Mouse (Mus musculus) embryonic facial prominence, embryonic 12.5 days (tissue): Measurements from ENCODE around the gene Satb2. TPM values are rescaled to one million over a fixed set of nuclear protein-coding genes. Genes with fewer than 3 reads are reported as not detected.

Experiments used
- ATAC-seq: fragments of 200-750 bp; cut with Nextera tagmentation; 2 replicates; pipeline ENCODE4 v1.8.0; 2017; ENCODE audit not compliant: insufficient number of reproducible peaks, insufficient read depth, low FRiP score, low TSS enrichment
- H3K27ac ChIP-seq: fragments of 300-500 bp; sonication (generic); 2 replicates; pipeline ENCODE4 v1.5.1; 2016; ENCODE audit warnings: mild to moderate bottlenecking
- H3K27me3 ChIP-seq: fragments of 300-500 bp; sonication (generic); 2 replicates; pipeline ENCODE4 v1.6.1; 2016; ENCODE audit warnings: mild to moderate bottlenecking, moderate library complexity
- H3K36me3 ChIP-seq: fragments of 300-500 bp; sonication (generic); 2 replicates; pipeline ENCODE4 v1.6.1; 2016; ENCODE audit warnings: mild to moderate bottlenecking
- H3K4me1 ChIP-seq: fragments of 300-500 bp; sonication (generic); 2 replicates; pipeline ENCODE4 v1.6.1; 2016
- H3K4me2 ChIP-seq: fragments of 300-500 bp; sonication (generic); replicated peaks from 2 replicates; pipeline ENCODE4 v1.6.1; 2016; ENCODE audit warnings: mild to moderate bottlenecking, moderate library complexity
- H3K4me3 ChIP-seq: fragments of 300-500 bp; sonication (generic); 2 replicates; pipeline ENCODE4 v1.5.1; 2016; ENCODE audit warnings: mild to moderate bottlenecking
- H3K9ac ChIP-seq: fragments of 300-500 bp; sonication (generic); 2 replicates; pipeline ENCODE4 v1.6.1; 2016; ENCODE audit warnings: mild to moderate bottlenecking, moderate library complexity
- H3K9me3 ChIP-seq: fragments of 300-500 bp; sonication (generic); 2 replicates; pipeline ENCODE4 v1.6.1; 2016; ENCODE audit warnings: mild to moderate bottlenecking, moderate library complexity
- WGBS: fragments of 180-500 bp; shearing (Covaris S2); methylation state at CpG from one replicate; pipeline ENCODE4 v1.1.7; 2016; 5-methylcytosine and 5-hydroxymethylcytosine counted together
- polyA plus RNA-seq: library from polyadenylated mRNA; unstranded; fragments of >200 nt; fragmentation: Nextera tagmentation; extraction: Ambion mirVana; gene quantifications from 2 replicates; pipeline ENCODE4 v1.2.1, GENCODE M21; 2016

Gene Satb2
- 18.9 and 22.2 TPM in 2 replicates for polyA plus RNA-seq

DNA sequence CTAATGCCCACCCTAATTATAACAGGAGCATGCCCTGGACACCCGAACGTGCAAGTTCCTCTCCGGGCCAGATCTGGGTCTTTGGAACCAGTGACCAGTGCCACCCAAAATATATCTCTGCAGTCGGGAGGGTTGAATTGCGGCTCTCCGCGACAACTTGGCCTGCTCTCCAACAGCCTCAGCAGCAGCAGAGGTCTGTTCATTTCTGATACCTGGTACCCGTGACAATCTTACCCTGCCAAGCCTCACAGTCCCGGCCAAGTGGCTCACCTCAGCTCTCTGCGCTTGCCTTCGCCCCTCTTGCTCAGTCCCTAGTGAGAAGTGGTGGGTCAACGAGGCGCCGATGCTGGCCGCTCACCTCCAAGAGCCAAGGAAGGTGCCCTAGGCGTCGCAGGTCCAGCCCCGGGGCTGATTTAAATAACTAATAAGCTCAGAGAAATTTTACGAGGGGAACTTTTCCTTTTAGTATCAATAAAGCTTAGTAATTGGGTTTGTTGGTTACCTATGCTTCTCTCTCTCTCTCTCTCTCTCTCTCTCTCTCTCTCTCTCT is at the start of gene Satb2:
TSS of gene Satb2 (minus strand) at position 500 of the 550 bp plus-strand sequence.
- peaks cover 19% of the 10 kb centered on the region for H3K4me1 ChIP-seq
- peak within 1 kb of the TSS; percentile 58 for H3K9ac ChIP-seq
- H3K36me3 ChIP-seq = no peaks in the 10 kb centered on the region
- peak within 1 kb of the TSS; percentile 33 for H3K4me3 ChIP-seq
- H3K4me2 ChIP-seq = peak within 1 kb of the TSS; percentile 52
- WGBS = under 1% methylated on average over 19 of the region's 19 CpGs
- ATAC-seq = no peak
- H3K27me3 ChIP-seq = peaks cover 62% of the 10 kb centered on the region
- H3K9me3 ChIP-seq = no peaks in the 10 kb centered on the region
- H3K27ac ChIP-seq = peak within 1 kb of the TSS; percentile 75

DNA sequence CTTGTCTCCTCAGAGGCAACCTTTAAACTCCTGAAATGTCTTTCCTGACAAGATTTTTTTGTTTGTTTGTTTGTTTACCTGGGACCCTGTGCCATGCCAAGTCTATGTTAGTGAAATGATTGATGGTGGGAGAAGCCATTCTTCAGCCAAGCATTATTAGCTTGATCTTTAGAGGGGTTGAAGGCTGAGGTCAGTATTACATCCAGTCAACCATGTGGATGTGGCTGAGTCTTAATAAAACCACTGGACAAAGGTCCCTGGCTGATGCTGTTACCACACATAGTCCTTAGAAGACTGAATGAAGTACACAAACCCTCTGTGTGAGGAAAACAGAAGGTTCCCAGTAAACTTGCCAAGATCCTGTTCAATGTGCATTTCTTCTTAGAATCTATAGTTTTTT is 40.5 kb upstream of the Satb2 start:
- no peaks in the 10 kb centered on the region for H3K9me3 ChIP-seq
- no peak overlapping the region for H3K9ac ChIP-seq
- no peaks in the 10 kb centered on the region for H3K4me1 ChIP-seq
- no peaks in the 10 kb centered on the region for H3K27me3 ChIP-seq
- no peak overlapping the region for H3K4me3 ChIP-seq
- no peaks in the 10 kb centered on the region for H3K36me3 ChIP-seq
- H3K4me2 ChIP-seq = no peak overlapping the region
- no peak for ATAC-seq
- no peak overlapping the region for H3K27ac ChIP-seq

DNA sequence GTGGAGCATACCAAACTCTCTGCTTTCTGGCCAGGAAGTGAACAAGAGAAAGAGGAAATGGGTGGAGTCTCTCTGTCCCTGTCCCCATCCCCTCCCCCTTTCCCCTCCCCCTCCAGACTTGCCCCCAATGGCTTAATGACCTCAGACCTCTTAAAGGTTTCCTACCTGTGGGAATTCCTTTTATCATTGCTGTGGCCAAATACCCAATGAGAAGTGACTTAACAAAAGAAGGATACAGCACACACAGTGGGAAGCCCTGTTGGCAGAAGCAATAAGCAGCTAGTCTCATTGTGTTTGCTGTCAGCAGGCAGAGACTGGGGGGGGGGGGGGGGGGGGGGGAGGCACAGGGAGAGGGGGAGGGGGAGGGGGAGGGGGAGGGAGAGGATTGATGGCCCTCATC is 35.4 kb upstream of the Satb2 start:
- H3K4me3 ChIP-seq = no peak overlapping the region
- no peaks in the 10 kb centered on the region for H3K4me1 ChIP-seq
- H3K4me2 ChIP-seq = no peak overlapping the region
- H3K27me3 ChIP-seq = no peaks in the 10 kb centered on the region
- H3K9me3 ChIP-seq = no peaks in the 10 kb centered on the region
- ATAC-seq = no peak
- H3K27ac ChIP-seq = no peak overlapping the region
- no peak overlapping the region for H3K9ac ChIP-seq
- no peaks in the 10 kb centered on the region for H3K36me3 ChIP-seq

DNA sequence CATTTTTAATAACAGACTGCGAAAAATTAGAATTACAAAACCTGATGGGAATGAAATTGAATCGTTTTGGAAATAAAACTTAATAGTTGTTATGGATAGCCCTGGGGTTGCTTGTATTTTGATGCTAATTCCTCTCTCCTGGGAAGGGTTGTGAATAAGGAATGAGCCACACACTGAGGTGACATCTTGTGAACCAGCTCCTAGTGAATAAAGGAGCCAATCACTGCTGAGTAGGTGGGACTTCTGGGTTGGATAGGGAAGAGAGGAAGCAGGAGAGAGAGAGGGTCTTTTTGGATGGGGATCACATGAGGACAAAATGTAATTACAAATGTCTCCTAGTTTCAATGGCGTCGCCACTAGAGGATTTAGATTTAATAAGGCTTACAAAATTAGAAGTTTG is 30.7 kb upstream of the Satb2 start:
- no peak overlapping the region for H3K9ac ChIP-seq
- no peaks in the 10 kb centered on the region for H3K27me3 ChIP-seq
- ATAC-seq = no peak
- H3K4me3 ChIP-seq = no peak overlapping the region
- WGBS = 65% methylated on average over 4 of the region's 4 CpGs
- H3K4me2 ChIP-seq = no peak overlapping the region
- no peaks in the 10 kb centered on the region for H3K36me3 ChIP-seq
- no peaks in the 10 kb centered on the region for H3K4me1 ChIP-seq
- H3K27ac ChIP-seq = no peak overlapping the region
- H3K9me3 ChIP-seq = no peaks in the 10 kb centered on the region

DNA sequence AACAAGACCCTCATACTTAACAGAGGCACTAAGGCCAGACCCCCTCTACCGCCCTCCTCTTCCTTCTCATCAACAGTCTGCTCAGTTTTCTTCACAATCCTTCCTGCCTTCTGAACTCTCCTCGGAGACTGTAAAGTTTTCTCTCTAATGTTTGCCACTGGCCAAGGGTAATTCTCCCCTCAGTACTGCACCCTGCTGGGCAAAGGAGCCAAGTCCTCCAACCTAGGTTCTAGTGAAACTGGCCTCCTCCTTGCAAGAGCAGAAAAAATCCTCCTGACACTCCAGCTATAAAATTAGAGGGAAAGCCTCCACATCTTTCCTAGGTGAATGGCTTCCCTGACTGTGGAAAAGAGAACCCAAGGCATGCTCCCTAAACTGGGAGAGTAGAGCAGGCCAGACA is 16.6 kb upstream of the Satb2 start:
- no peak overlapping the region for H3K27ac ChIP-seq
- H3K9ac ChIP-seq = no peak overlapping the region
- H3K4me1 ChIP-seq = no peaks in the 10 kb centered on the region
- H3K9me3 ChIP-seq = no peaks in the 10 kb centered on the region
- H3K27me3 ChIP-seq = no peaks in the 10 kb centered on the region
- H3K4me3 ChIP-seq = no peak overlapping the region
- no peak overlapping the region for H3K4me2 ChIP-seq
- no peak for ATAC-seq
- WGBS = 59% methylated on average over 2 of the region's 2 CpGs
- no peaks in the 10 kb centered on the region for H3K36me3 ChIP-seq

DNA sequence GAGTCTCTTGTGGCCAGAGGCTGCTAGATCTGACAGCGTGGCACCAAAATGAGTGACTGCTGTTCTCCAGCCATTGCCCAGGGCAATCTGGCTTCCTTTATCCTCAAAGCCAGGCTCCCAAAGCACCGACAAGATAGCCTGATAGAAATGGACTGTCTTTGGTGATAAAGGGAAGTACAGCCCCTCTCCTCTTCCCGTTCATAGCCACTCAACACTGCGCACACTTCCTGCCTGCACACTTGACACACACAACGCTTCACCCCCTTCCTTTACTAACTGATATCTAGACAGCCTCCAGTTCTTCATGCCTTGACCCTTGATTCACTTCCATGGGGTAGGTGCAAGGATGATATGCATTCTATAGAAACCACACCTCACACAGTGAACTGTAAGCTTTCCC is 13.9 kb upstream of the Satb2 start:
- Histone ChIP-seq H3K36me3 (no peaks in the 10 kb centered on the region), H3K4me2 (no peak overlapping the region), H3K9me3 (no peaks in the 10 kb centered on the region), H3K27ac (no peak overlapping the region), H3K4me1 (no peaks in the 10 kb centered on the region), H3K27me3 (peaks cover 9% of the 10 kb centered on the region; the same call in 1 of the 2 replicates), H3K4me3 (no peak overlapping the region), H3K9ac (no peak overlapping the region)
- WGBS = 53% methylated on average over 5 of the region's 5 CpGs
- no peak for ATAC-seq

DNA sequence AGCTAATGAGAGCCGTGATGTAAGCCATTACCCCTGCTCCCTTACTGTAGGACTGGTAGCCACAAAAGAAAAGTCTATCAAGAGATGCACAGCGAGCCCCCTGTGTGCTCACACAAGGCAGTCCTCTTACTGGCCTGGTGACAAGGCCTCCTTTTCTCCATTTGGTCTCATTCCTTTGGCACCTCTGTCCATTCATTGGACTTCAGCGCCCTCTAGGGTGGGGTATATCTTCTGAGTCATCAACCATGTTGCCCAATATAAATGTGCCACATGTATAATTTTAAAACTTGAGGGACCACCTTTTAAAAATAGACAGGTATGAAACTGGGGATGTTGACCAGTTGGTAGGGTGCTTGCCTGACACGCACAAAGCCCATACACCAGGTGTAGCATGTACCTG is 13.2 kb upstream of the Satb2 start:
- no peak overlapping the region for H3K9ac ChIP-seq
- ATAC-seq = no peak
- no peak overlapping the region for H3K4me2 ChIP-seq
- 52% methylated on average over 4 of the region's 4 CpGs for WGBS
- H3K4me1 ChIP-seq = no peaks in the 10 kb centered on the region
- H3K36me3 ChIP-seq = no peaks in the 10 kb centered on the region
- no peaks in the 10 kb centered on the region for H3K9me3 ChIP-seq
- no peak overlapping the region for H3K27ac ChIP-seq
- no peak overlapping the region for H3K4me3 ChIP-seq
- H3K27me3 ChIP-seq = peaks cover 14% of the 10 kb centered on the region

DNA sequence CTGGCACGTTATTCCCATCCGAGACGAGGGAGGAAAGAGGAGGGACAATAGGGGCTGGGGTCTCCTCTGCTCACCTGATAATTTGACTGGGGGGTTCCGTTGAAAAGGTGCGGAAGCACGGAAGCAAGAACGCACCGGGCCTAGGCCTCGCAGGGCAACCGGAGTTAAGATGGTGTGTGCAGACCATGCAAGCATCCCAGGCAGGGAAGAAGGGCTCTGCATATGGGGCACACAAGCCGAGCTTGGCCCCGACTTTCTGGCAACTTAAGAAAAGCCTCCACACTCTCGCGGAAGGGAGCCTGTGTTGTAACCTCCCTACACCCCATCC is 6.0 kb upstream of the Satb2 start:
- Histone ChIP-seq H3K4me2 (no peak overlapping the region; the same call in 1 of the 2 replicates), H3K36me3 (no peaks in the 10 kb centered on the region), H3K4me3 (peak overlapping the region; percentile 8; the same call in 1 of the 2 replicates), H3K27ac (no peak overlapping the region), H3K27me3 (peaks cover 78% of the 10 kb centered on the region), H3K9ac (no peak overlapping the region), H3K9me3 (no peaks in the 10 kb centered on the region), H3K4me1 (peaks cover 11% of the 10 kb centered on the region; the same call in 1 of the 2 replicates)
- no peak for ATAC-seq
- WGBS = 6% methylated on average over 14 of the region's 14 CpGs

DNA sequence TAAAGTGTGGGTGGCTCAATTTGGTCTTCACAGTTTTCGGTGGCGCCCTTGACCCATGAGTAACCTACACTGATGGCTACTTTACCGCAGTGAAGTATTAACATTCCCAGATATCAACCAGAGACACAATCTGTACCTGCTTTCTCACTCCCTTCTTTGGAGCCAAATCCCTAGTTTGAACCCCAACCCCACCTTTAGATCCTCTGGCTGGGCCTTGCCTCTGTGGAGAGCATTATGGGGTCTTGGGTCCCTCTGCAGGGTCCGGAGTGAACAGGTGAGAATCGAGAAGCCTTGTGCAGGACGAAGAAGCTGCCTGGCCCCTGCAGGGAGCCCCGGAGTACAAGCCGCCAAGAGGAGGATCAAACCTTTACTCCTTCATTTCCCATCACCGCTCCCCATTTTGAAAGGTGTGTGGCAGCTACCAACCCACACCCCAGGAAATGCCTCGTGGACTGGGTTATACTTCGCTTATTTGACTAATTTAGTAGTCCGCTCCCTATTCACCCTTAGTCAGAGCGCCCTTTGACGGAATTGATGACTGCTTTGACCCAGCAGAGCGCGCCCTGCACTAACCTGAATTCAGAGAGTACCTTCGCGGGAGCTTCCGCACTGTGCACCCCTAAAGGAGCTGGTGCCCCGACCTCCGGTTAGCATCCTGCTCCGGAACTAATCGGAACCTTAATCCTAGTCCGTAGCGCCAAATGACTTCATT is 5.5 kb upstream of the Satb2 start:
- peaks cover 11% of the 10 kb centered on the region; the same call in 1 of the 2 replicates for H3K4me1 ChIP-seq
- H3K4me2 ChIP-seq = no peak overlapping the region; the same call in 1 of the 2 replicates
- H3K27ac ChIP-seq = no peak overlapping the region
- ATAC-seq = no peak
- H3K9ac ChIP-seq = no peak overlapping the region
- peaks cover 78% of the 10 kb centered on the region for H3K27me3 ChIP-seq
- peak overlapping the region; percentile 8; the same call in 1 of the 2 replicates for H3K4me3 ChIP-seq
- WGBS = 3% methylated on average over 25 of the region's 25 CpGs
- H3K36me3 ChIP-seq = no peaks in the 10 kb centered on the region
- no peaks in the 10 kb centered on the region for H3K9me3 ChIP-seq

DNA sequence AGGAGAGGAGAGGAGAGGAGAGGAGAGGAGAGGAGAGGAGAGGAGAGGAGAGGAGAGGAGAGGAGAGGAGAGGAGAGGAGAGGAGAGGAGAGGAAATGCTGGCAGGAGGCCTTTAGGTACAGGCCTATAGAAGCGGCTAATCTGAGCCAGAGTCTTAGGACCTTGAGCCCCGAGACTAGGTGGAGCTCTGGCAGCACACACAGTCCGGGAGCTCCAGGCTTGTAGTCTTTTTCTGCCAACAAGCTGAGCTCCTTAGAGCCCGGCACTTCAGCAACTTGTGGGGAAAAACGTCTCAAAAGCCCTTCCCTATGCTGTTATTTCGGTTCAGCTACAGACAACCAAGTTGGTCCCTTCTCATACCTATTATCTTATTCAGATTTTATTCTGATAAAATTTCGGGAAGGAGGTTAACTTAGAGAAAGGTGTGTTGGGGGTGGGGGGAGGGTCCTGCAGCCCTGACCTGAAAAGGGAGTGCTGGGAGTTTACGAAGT is 4.7 kb upstream of the Satb2 start:
- Histone ChIP-seq H3K4me2 (no peak overlapping the region), H3K36me3 (no peaks in the 10 kb centered on the region), H3K27me3 (peaks cover 79% of the 10 kb centered on the region), H3K9ac (no peak overlapping the region), H3K27ac (no peak overlapping the region), H3K9me3 (no peaks in the 10 kb centered on the region), H3K4me3 (no peak overlapping the region), H3K4me1 (peaks cover 11% of the 10 kb centered on the region)
- no peak for ATAC-seq
- 3% methylated on average over 8 of the region's 8 CpGs for WGBS

DNA sequence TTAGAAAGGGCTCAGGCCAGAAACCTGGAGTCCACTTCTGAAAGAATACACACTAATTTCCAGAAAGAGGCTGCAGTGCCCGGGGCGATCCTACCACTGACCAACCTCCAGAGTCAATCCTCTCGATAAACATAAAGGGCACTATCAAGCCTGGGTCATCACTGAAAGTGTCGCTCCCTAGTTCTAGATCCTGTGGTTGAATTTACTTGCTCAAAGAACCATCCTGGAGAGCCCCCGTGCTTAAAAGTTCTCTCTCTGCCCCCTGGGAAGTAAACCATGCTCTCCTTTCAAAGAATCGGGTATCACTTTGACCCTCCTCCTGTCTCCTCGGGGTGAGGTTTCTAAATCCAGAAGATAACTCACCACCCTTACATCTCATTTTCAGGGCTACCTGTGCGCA is 4.2 kb upstream of the Satb2 start:
- H3K9me3 ChIP-seq = no peaks in the 10 kb centered on the region
- H3K36me3 ChIP-seq = no peaks in the 10 kb centered on the region
- H3K27me3 ChIP-seq = peaks cover 82% of the 10 kb centered on the region
- no peak for ATAC-seq
- no peak overlapping the region for H3K9ac ChIP-seq
- H3K4me1 ChIP-seq = peaks cover 15% of the 10 kb centered on the region
- H3K4me2 ChIP-seq = no peak overlapping the region
- H3K4me3 ChIP-seq = no peak overlapping the region
- 0 out of 2 replicates have a peak overlapping the region, but pooled peaks have one; percentile 36 for H3K27ac ChIP-seq
- 3% methylated on average over 8 of the region's 8 CpGs for WGBS

DNA sequence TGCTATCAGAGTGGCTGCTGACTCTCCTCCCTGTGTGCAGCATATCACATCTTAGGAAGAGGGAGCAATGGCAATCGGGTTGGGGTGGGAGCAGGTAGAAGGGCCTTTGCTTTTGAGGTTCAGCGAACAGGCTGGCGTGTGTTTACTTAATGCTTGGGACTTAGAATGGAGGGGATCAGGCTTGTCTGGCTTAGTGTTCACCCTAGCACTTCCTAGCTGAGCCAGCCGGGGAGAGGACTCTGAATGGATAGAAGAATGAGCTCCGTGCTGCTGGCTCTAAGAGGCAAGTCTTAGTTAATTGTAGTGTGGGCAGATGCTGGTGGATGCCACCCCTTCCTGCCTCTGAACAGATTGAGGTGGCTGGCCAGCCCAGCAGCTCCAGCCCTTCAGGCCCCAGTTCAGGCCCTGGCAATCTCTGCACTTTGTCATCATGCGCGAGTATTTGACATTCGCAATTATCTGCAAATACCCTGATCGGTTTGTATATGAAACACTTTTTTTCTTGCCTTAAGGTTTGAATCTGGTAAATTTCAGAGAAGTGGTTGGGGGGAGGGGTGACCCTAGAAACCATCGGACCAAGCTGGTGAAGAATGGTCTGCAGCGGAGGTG is 3.6 kb upstream of the Satb2 start:
- Histone ChIP-seq H3K9ac (no peak overlapping the region), H3K4me2 (no peak overlapping the region), H3K4me1 (peaks cover 19% of the 10 kb centered on the region), H3K4me3 (no peak overlapping the region), H3K27me3 (peaks cover 83% of the 10 kb centered on the region), H3K9me3 (no peaks in the 10 kb centered on the region), H3K27ac (0 out of 2 replicates have a peak overlapping the region, but pooled peaks have one; percentile 50), H3K36me3 (no peaks in the 10 kb centered on the region)
- ATAC-seq = no peak
- WGBS = 2% methylated on average over 11 of the region's 11 CpGs
